Mouse (Mus musculus) megakaryocyte, adult 5-6 weeks (primary cell): ENCODE measurements at regions not wholly inside any gene's neighbourhood (a gene's known extent, or its start where the extent isn't known, plus 50 kb on each side); places are given as distances from the start of the nearest gene placed in this dataset.
"Not testable (repeated sequence)": the region's sequence is repeated elsewhere in the genome, so short reads cannot be mapped to it uniquely, and the experiment has no call there.

Source experiments
- ATAC-seq: 2 replicates; pipeline ENCODE4 v1.8.0; 2016; ENCODE audit warnings: mild to moderate bottlenecking, inconsistent platforms; ENCODE audit not compliant: poor library complexity, severe bottlenecking

DNA sequence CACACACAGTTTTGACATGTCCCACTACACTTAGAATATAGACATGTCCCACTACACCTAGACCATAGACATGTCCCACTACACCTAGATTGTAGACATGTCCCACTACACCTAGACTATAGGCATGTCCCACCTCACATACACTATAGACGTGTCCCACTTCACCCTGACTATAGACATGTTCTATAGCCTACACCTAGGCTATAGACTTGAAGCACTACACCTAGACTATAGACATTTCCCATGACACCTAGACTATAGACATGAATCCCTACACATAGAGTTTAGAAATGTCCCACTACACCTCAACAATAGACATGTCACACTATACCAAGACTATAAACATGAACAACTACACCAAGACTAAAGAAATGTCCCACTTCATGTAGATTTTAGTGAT, 2580.9 kb downstream of the Gm37988 start:
- ATAC-seq, result no peak

DNA sequence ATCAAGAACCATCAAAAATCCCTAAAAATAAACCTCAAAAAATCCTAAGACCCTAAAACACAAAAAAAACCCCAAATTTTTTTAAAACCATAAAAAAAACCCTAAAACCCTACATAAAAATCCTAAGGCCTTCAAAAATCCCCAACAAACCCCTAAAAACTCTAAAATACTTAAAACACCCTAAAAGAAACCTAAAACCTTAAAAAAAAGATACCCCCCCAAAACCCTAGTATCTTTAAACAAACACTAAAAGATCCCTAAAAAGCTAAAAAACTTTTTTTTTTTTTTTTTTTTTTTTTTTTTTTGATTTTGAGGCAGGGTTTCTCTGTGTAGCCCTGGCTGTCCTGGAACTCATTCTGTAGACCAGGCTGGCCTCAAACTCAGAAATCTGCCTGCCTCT, 2585.8 kb downstream of the Gm37988 start:
- ATAC-seq, result no peak

DNA sequence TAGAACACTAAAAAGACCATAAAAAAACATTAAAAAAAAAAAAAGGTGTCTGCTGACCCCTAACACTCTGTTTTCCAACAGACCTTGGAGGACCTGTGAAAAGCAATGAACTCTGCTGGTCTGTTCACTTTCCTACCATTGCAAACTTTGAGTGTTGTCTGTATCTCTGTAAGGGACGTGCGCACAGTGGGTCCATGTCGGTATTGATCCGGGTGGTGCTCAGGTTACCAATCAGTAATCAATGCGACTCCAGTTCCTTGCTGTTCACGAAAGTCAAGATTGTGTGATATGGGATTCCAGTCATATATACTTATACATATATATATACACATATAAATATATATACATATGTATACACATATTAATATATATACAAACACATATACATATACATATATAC, 2586.5 kb downstream of the Gm37988 start:
- no peak for ATAC-seq

DNA sequence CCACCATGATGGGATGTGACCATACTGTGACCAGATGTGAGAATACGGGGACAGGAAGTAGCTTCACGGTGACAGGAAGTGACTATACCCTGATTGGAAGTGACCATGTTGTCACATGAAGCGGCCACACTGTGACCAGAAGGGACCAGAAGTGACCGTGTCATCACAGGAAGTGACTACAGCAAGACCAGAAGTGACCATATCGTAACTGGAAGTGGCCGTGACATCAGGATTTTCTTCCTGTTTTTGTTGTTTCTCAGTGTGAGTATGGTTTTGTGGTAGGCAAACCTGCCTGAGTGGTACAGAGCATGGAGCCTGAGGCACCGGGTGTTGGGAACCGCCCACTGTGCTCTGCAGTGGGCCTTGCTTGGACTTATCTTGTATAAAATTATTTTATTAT, 2587.8 kb downstream of the Gm37988 start:
- peak; percentile 58 for ATAC-seq

DNA sequence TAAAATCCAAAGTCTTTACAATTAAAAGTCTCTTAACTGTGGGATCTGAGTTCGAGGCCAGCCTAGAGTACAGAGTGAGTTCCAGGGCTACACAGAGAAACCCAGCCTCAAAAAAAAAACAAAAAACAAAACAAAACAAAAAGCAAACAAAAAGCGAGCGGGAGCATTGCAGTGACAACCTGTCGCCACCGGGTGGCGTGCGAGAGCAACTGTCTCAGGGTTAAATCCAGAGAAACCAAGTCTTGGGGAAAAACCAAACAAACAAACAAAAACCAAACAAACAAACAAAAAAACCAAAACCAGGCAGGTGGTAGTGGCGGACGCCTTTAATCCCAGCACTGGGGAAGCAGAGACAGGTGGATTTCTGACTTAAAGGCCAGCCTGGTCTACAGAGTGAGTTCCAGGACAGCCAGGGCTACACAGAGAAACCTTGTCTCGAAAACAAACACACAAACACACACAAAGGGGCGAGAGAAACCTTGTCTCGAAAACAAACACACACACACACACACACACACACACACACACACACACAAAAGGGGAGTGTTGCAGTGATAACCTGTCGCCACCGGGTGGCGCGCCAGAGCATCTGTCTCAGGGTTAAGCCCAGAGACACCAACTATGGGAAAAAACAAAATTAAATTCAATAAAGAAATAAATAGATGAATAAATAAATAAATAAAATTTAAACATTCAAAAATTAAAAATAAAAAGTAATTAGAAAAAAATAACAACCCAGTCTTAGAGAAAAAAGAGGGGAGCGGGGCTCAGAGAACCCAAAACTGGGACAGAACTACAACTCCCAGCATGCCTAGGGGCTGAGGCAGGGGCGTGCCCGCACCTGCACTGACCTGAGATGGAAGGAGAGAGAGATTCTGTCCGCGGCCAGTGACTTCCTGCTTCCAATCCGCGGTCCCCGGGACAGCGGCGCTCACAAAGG, 2589.4 kb downstream of the Gm37988 start:
- ATAC-seq, result peak; percentile 65

DNA sequence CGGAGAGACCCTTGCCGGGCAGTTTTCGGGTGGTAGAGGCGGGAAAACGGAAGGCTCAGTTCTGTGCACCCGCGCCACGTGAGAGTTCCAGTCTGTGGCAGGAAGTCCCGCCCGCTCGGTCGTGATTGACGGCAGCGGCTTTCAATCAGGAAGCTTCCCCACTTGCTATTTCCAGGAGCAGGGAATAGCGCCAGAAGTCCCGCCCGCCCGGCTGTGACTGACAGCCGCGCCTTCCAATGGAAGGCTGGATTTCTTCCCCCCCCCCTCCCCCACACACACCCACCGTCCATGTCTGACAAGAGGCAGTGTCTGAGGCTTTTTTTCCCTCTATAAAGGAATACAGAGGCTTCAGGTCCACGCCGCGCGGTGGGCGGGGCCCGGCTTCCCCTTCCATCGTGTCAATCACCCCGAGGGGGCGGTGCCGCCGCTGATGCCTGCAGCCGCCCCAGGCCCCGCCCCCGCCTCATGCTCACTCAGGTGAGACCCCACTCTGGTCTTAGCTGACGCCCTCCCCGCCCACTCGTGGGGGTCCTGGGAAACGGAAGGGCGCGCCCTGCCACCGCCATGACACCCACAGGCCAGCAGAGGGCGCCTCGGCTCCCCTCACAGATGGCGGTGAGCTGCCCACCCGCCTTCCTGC, 2590.2 kb downstream of the Gm37988 start:
- peak; percentile 85 for ATAC-seq

DNA sequence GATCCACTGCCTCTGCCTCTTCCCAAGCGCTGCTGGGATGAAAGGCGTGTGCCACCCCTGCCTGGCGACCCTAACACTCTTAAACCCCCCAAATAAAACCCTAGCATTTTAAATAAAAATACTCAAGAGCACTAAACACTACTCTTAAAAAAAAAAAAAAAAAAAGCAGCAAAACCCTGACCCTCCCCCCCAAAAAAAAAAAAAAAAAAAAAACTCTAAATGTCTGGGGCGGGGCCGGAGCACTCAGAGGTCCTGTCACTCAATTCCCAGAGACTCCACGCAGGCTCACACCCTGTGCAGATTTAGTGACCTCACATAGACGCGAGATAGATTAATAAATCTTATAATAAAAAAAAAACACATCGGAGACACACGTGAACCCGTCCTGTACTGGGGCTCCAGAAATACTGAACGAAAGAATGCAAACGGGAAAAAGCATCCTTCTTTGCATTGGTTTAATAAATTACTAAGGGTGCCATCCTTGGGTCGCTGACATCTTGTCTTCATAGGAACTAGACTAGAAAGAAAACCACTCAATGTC, 2591.1 kb downstream of the Gm37988 start:
- ATAC-seq, result no peak

DNA sequence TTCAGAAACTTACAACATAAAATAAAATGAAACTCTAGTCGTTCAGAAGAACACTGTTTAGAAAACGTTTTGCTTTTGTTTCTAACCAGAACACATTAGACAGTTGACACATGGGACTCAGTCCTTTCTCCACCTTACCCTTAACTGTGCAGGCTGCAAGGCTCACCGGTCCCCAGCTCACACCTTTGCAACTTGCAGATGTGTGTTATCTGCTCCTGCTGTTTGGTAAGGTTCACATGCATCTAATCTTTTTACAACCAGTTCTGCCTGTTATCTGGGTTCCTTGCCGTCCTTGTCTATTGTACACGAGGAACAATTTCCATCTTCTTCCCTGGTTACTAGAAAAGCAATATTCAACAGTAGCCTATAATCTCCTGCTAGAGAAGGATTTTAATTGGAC, 2598.0 kb downstream of the Gm37988 start:
- not testable (repeated sequence) for ATAC-seq

DNA sequence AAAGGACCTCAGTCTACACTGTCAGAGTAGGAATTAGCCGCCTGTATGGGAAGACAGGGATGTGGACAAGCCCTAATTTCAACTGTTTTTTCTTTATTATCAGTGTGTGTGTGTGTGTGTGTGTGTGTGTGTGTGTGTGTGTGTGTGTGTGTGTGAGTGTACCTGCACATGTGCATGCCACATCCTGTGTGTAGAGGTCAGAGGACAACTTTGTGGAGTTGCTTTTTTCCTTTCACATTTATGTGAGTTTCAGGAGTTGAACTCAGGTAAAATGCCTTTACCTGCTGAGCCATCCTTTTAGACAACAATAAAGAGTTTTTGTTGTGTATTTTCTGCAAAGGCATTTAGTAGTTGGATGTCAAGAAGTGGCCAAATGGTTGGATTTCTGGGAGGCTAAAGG, 2606.8 kb downstream of the Gm37988 start:
- ATAC-seq, result no peak

DNA sequence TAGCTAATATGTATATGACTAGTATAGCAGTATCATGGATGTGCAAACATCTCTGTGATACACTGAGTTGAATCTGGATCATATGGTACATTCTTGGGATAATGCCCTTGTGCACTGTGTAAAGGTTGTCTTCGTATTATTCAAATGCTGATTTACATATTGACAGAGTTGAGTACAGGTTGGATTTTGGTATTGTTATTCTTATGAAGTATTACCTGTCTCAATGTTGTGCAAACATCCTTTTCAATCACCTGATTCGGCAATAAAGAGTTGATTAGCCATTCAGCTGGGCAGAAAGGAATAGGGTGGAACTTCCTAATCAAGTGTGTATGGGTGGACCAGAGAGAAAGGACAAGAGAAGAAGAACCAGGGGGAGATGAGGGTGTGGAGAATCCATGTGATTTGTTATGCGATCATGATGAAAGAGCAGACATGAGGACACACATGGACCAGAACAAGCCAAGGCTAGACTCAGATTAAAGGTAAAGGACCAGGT, 2644.0 kb downstream of the Gm37988 start:
- no peak for ATAC-seq

DNA sequence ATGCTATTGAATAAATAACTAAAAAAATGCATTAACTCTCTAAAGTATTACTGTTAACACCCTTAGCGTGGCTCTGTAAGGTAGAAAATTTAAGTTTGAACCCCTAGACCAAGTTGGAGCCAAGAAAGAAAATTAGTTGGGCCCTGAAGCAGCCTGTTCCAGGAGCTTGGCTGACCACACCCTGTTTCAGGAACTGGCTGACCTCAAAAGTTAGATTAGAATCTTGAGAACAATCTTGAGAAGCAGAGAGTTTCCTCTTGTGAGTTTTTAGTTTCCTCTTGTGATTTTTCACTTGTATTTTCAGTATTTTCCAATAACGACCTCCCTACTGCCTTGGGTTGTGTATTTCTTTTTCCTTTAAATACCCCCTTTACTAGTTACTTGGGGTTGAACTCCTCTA, 2647.2 kb downstream of the Gm37988 start:
- ATAC-seq, result peak; percentile 47

DNA sequence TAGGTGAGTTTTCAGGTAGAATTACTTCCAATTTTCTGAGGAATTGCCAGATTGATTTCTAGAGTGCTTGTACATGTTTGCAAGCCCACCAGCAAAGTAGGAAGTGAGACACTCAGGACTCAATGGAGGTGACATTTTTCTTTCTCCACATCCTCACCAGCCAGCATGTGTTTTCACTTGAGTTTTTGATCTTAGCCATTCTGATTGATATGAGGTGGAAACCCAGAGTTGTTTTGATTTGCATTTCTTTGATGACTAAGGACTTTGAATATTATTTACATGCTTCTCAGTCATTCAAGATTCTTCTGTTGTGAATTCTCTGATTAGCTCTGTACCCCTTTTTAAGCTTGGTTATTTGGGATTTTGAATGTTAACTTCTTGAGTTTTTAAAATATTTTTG, 2650.2 kb downstream of the Gm37988 start:
- no peak for ATAC-seq

DNA sequence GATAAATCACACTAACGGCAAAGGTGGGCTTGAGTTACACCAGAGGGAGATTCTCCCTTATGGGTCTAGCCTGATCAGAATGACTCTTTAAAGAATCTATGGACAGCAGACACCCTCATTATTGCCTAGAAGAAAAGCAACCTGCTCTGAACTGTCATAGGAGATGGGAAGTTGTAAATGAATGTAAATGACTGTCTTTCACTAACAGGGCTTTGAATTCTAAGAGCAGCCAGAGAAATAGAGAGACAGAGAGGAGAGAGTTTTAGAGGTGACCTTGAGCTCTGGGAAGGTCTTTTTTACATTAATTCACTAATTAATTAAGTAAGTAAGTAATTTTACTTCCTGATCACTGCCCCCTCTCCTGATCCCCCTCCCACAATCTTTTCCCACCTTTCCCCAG, 2686.4 kb downstream of the Gm37988 start:
- ATAC-seq, result no peak

DNA sequence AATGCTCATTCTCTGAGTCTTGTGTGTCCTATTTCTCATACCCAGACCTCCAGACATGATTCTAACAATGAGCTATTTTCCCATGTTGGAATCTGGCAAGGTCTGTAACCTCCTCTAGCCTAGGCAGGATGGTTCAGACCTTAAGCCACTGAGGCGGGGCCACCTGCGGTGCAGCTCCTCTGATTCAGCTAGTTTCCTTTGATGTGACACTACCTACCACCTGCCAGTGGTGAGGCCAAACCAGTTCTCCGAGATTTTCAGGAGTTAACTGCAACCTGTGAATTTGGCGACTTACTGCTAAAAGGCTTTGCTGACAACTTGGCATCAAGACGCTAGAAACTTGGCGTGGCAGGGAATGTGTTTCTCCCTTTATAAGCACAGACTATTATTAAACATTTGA, 2691.3 kb downstream of the Gm37988 start:
- ATAC-seq, result no peak

DNA sequence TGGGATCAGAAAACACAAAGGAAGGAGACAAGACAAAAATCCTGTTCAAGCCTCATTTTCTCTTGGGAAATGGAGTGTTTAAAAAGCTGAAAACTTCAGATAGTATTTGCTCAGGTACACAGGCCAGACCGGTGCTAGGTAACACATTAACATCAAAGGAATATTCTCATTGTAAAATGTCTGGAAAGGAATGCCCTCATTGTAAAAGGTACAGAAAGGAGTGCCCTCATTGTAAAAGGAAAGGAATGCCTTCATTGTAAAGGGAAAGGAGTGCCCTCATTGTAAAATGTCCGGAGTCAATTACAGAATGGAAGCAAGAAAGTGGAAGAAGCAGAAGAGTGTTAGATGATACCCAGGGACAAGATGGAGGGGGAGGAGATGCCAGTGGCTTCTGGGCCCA, 2694.7 kb downstream of the Gm37988 start:
- ATAC-seq, result no peak

DNA sequence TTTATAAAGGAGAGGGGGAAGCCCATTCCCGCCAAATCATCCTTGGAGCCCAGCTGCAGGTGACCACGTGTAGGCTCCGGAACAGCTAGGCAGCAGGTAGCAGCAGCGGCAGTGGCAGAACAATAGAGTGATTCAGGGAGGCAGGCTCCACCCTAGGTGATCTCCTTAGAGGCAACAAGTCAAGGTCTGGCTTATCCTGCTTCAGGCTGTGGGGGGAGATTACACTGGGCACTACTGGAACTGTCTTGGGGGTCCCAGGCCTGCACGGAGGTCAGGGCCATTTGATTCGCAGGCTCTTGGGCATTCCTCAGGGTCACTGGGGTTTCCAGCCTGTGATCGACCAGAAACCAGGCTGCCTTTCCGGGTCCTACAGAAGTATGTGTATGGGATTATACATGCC, 2711.1 kb downstream of the Gm37988 start:
- no peak for ATAC-seq

DNA sequence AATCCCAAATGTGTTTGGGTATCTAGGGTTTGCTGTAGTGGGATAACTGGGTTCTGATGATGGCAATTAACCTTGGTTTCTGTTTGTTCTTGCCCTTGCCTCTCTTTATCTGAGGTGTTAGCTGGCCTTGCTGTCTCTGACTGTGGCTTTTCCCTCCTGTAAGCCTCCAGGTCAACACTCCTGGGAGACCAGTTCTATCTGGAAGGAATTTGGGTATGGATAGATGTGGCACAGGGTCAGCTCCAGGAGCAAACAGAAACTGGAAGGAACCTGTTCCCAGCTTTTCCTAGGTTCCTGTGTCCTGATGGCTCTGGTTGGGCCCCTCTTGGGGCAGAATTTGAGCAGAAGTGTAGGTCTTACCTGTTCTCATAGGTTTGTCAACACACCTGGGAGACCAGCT, 2725.8 kb downstream of the Gm37988 start:
- no peak for ATAC-seq

DNA sequence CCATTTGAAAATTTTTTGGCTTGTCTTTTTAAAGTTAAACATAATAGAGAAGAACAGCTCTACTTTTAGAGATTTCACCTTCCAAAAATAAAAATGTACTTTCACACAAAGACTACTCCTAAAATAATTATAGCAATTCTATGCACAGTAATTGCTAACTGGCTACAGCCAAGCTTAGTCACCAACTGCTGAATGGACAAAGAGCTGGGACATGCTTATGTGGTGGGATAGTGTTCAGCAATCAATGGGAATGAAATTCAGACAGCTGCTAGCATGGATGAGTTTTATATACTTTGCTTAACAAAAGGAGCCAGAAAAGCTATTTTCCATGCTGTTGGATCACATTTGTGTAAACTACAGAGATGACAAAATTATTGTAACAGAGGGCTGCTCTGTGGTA, 2727.5 kb downstream of the Gm37988 start:
- ATAC-seq, result no peak

DNA sequence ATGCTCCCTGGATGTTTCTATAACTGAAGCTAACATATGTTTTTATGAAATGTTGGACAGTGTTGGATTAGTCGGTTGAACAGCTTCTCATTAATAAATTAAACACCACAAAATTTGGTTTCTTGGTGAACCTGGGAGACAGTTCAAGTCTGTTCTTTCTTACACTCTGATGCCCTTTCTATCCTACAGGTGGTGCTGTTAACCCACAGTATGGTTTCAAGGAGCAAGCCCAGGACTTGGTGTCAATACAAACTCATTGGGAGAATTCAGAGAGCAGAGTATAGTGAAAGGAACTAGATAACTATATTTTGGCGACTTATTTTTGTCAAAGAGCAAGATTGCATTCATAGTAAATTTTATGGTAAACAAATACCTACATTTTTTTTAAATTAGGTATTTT, 2735.8 kb downstream of the Gm37988 start:
- no peak for ATAC-seq

DNA sequence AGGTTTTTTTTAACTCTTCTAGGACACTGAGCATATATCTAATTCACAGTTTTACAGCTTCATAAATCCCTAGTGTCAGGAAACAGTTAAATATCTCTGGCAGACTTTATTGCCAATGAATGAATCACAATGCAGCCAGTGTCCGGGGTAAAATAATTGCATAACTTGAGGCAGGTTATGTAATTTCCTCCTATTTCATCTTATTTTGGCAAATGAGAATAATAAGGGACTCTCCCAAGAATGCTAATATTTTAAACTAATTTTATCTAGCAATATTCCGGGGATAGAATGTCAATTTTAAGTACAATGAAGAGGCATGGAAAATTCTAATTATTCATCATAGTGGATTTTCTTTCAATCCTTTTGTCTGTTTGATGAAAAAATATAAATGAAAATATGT, 2740.6 kb downstream of the Gm37988 start:
- ATAC-seq, result no peak

DNA sequence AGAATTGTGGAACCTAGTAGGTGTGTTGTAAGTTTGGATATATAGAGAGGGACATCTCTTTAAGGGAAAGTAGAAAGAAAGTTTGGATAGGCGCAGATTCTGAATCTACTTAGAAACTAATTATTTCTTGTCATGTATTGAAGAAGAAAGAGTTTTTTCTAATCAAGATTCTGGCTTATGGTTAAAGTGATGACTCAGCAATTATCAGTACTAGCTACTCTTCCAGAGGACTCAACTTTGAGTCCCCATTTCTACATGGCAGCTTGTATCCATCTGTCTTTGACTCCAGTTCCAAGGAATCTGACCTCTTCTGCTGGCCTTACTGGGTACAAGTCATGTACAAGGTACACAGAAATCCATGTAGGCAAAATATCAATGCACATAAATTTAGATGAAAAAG, 2767.1 kb downstream of the Gm37988 start:
- no peak for ATAC-seq

DNA sequence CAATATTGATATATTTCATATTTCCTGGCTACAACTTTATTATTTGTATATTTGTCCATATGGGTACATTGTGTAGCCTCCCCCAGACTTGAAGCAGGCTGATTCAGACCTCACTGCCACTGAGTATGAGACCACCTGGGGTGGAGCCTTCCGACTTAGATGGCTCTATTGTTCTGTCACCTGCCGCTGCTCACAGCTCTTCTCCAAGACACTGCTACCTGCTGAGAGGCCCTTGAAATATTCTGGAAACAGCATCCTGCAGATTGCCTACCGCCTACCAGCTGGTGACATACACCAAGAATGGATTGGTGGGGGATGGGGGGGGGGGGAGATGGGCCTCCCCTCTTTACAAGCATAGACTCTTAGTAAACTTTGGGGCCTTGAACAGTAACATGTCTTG, 2778.7 kb downstream of the Gm37988 start:
- no peak for ATAC-seq
